ENCODE assay signal across 19 mouse cellular contexts in the genomic region with DNA sequence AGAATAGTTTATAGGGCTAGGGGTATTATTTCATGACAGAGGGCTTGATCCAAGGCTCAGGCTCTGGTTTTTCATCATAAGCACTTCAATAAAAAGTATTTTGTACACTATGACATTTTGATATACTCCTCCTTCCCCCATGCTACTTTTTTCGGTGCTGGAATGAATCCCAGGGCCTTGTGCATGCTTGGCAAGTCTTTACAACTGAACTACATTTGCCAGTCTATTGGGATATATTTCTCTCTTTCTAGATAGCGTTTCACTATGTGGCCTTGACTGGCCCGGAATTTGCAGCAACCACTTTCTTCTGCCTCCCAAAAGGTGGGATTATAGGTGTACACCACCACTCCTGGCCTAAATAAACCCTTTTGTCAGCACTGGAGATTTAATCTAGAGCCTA. TPM values are rescaled to one million over a fixed set of nuclear protein-coding genes. Genes with fewer than 3 reads are reported as not detected.
DNase-seq lines count a peak whose midpoint lies in the region; TF ChIP-seq lines count a peak whose summit lies in the region.
"Had no signal": no experiment of that assay in that cellular context is flagged by ENCODE, and none has a peak within 500 bp of the region (broad histone marks: within the 10 kb centered on the region; RNA-seq: fewer than 3 reads in every experiment).

No protein-coding gene starts in this region.

- H3K4me3 ChIP-seq in left cerebral cortex, adult 2 months = no peak overlapping the region
- H3K4me3 ChIP-seq: forebrain, embryonic 10.5 days; forebrain, embryonic 13.5 days; hindbrain, embryonic 10.5 days; hindbrain, embryonic 13.5 days; intestine, embryonic 15.5 days had no signal

- peak; percentile 43 for DNase-seq in adrenal gland, adult 2 months
- DNase-seq in adrenal gland, postnatal 4 days (ENCODE audit: low spot score in 2 of 2) = no peak
- peak; percentile 71 for DNase-seq in adipocyte (ENCODE audit: low spot score)
- DNase-seq in adrenal gland, postnatal 25 days = peak; percentile 2
- no peak for DNase-seq in right cerebral cortex, adult 18-20 months
- no peak for DNase-seq in left cerebral cortex, adult 2 months (ENCODE audit: extremely low spot score in 1 of 2, low spot score in 2 of 2)
- DNase-seq: B cell, adult 2 months; cerebellum, adult 11-12 months; cerebellum, adult 8-10 months; cerebellum, postnatal 10 days; gastrocnemius, postnatal 10 days; gastrocnemius, postnatal 36 days; kidney, adult 11 months; kidney, adult 8-10 months had no signal

- TF ChIP-seq CTCF in left cerebral cortex, adult 2 months (IDR thresholded peaks at IDR 0.05) = no peak

- intact Hi-C loops in left cerebral cortex, adult 2 months (cut with DNase I) = no loop called here

- H3K27ac ChIP-seq in left cerebral cortex, adult 2 months = no peak overlapping the region
- H3K27ac ChIP-seq: forebrain, embryonic 10.5 days; forebrain, embryonic 13.5 days; hindbrain, embryonic 10.5 days; hindbrain, embryonic 13.5 days; intestine, embryonic 15.5 days had no signal

RNA-seq across cellular contexts. Expression of gene Phf8, which starts 7.4 kb away (rescaled TPM):
- total RNA-seq in adrenal gland, adult 2 months (2021) = 10 to 100 TPM; 20.6 to 27.1 TPM
- 4.4 and 4.7 TPM in 2 replicates for polyA plus RNA-seq in adrenal gland, adult 2 months (2012; rRNA removed)
- 10 to 100 TPM; 26.8 to 28.0 TPM for total RNA-seq in adrenal gland, postnatal 4 days (2021)
- 27.2 and 36.6 TPM in 2 replicates for total RNA-seq in adrenal gland, postnatal 25 days (2021)
- 10 to 100 TPM; 30.7 to 33.0 TPM for total RNA-seq in left cerebral cortex, adult 2 months (2021)

Comparison
In these comparisons a context has a peak if more than half of its experiments do, and no peak if none do; other contexts are left out.
1. DNase-seq: peak in adrenal gland, adult 2 months (single experiment), adipocyte (single experiment) and adrenal gland, postnatal 25 days (single experiment); none in adrenal gland, postnatal 4 days (0 of 2), right cerebral cortex, adult 18-20 months (single experiment) and left cerebral cortex, adult 2 months (0 of 2).